Mouse (Mus musculus): ENCODE data around the gene Tmem246.

DNA sequence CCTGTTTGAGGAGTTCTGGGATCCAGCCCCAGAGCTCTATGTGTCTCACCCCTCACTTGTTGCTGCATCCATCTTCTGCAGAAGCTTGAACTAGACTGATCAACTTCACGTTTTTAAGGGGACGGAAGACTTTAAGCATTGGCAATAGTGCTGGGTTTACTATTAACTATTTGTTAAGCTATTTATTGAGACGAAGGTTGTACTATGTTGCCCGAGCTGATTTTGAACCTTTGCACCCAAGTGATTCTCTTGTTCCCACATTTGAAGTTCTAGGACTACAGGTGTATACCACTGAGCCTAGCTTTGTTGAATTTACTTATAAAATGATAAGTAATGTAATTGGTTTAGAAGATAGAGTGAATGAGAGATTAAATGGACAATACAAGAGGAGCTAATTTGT lies 26.2 kb upstream of the Tmem246 start:
- no peak for TF ChIP-seq CTCF (IDR thresholded peaks at IDR 0.05; ENCODE audit: extremely low read depth, insufficient read depth, insufficient read length, insufficient replicate concordance)
- TF ChIP-seq POLR2A (IDR thresholded peaks at IDR 0.05; ENCODE audit: low read depth, low read length): no peak
